Mouse (Mus musculus) forebrain, embryonic 13.5 days (tissue): Measurements from ENCODE around the gene 2510039O18Rik. TPM values are rescaled to one million over a fixed set of nuclear protein-coding genes. Genes with fewer than 3 reads are reported as not detected.

Experiments
- ATAC-seq: fragments of 200-750 bp; cut with Nextera tagmentation; 2 replicates; pipeline ENCODE4 v1.8.0; 2017
- H3K27ac ChIP-seq: fragments of 300-500 bp; sonication (generic); 2 replicates; pipeline ENCODE4 v1.5.1; 2015; ENCODE audit warnings: inconsistent platforms, mild to moderate bottlenecking, moderate library complexity
- H3K27me3 ChIP-seq: fragments of 300-500 bp; sonication (generic); 2 replicates; pipeline ENCODE4 v1.6.1; 2015; ENCODE audit warnings: mild to moderate bottlenecking, inconsistent platforms
- H3K36me3 ChIP-seq: fragments of 300-500 bp; sonication (generic); 2 replicates; pipeline ENCODE4 v1.6.1; 2015; ENCODE audit warnings: mild to moderate bottlenecking, inconsistent platforms; ENCODE audit not compliant: poor library complexity, severe bottlenecking
- H3K4me1 ChIP-seq: fragments of 300-500 bp; sonication (generic); 2 replicates; pipeline ENCODE4 v1.6.1; 2015; ENCODE audit warnings: inconsistent platforms
- H3K4me2 ChIP-seq: fragments of 300-500 bp; sonication (generic); 2 replicates; pipeline ENCODE4 v1.6.1; 2015; ENCODE audit warnings: inconsistent platforms, mild to moderate bottlenecking, moderate library complexity
- H3K4me3 ChIP-seq: fragments of 300-500 bp; sonication (generic); 2 replicates; pipeline ENCODE4 v1.5.1; 2015; ENCODE audit warnings: mild to moderate bottlenecking, inconsistent platforms
- H3K9ac ChIP-seq: fragments of 300-500 bp; sonication (generic); 2 replicates; pipeline ENCODE4 v1.6.1; 2015; ENCODE audit warnings: mild to moderate bottlenecking, inconsistent platforms
- H3K9me3 ChIP-seq: fragments of 300-500 bp; sonication (generic); replicated peaks from 2 replicates; pipeline ENCODE4 v1.6.1; 2016; ENCODE audit warnings: inconsistent platforms
- WGBS: fragments of 180-500 bp; shearing (Covaris S2); methylation state at CpG from one replicate; pipeline ENCODE4 v1.1.7; 2015; 5-methylcytosine and 5-hydroxymethylcytosine counted together
- polyA plus RNA-seq: library from polyadenylated mRNA; unstranded; fragments of >200 nt; fragmentation: Nextera tagmentation; extraction: Ambion mirVana; gene quantifications from 2 replicates; pipeline ENCODE4 v1.2.1, GENCODE M21; 2015

Gene 2510039O18Rik
- polyA plus RNA-seq, 1 experiment from 2014 or later, result 9.0 TPM

GRCm38 (mm10) chr4:147937486-147937885, 3.2 kb upstream of the 2510039O18Rik start:
- H3K27ac ChIP-seq, result no peak overlapping the region
- peaks cover 26% of the 10 kb centered on the region for H3K4me1 ChIP-seq
- H3K9me3 ChIP-seq, result no peaks in the 10 kb centered on the region
- peaks cover 9% of the 10 kb centered on the region; the same call in 1 of the 2 replicates for H3K27me3 ChIP-seq
- WGBS, result 45% methylated on average over 5 of the region's 5 CpGs
- no peak for ATAC-seq
- no peak overlapping the region for H3K9ac ChIP-seq
- no peaks in the 10 kb centered on the region for H3K36me3 ChIP-seq
- no peak overlapping the region for H3K4me3 ChIP-seq
- H3K4me2 ChIP-seq, result no peak overlapping the region

GRCm38 (mm10) chr4:147938148-147939096, 2.3 kb upstream of the 2510039O18Rik start:
- Histone ChIP-seq H3K27me3 (peaks cover 9% of the 10 kb centered on the region; the same call in 1 of the 2 replicates), H3K27ac (no peak overlapping the region)
- WGBS, result 77% methylated on average over 14 of the region's 14 CpGs

GRCm38 (mm10) chr4:147940111-147940510, 584 bp upstream of the 2510039O18Rik start:
- Histone ChIP-seq H3K9me3 (no peaks in the 10 kb centered on the region), H3K27me3 (peaks cover 9% of the 10 kb centered on the region; the same call in 1 of the 2 replicates), H3K4me3 (peak overlapping the region; percentile 93; the same call in 1 of the 2 replicates), H3K36me3 (peaks cover 23% of the 10 kb centered on the region), H3K27ac (peak overlapping the region; percentile 63), H3K4me1 (peaks cover 36% of the 10 kb centered on the region), H3K9ac (no peak overlapping the region), H3K4me2 (peak overlapping the region; percentile 100)
- 38% methylated on average over 9 of the region's 9 CpGs for WGBS
- peak; percentile 17; the same call in 1 of the 2 replicates for ATAC-seq

More at GRCm38 (mm10) chr4:147938148-147939096, 2.3 kb upstream of the 2510039O18Rik start:
- no peaks in the 10 kb centered on the region for H3K9me3 ChIP-seq
- no peak overlapping the region for H3K4me2 ChIP-seq
- H3K4me3 ChIP-seq, result no peak overlapping the region
- ATAC-seq, result no peak
- H3K9ac ChIP-seq, result no peak overlapping the region
- H3K36me3 ChIP-seq, result 0 out of 2 replicates have a peak, but pooled peaks cover 6% of the 10 kb centered on the region
- H3K4me1 ChIP-seq, result peaks cover 35% of the 10 kb centered on the region

- H3K9ac ChIP-seq, result peak overlapping the region; percentile 93
- 9% methylated on average over 71 of the region's 88 CpGs for WGBS
- no peaks in the 10 kb centered on the region for H3K9me3 ChIP-seq
- H3K4me1 ChIP-seq, result peaks cover 31% of the 10 kb centered on the region
- H3K4me3 ChIP-seq, result peak overlapping the region; percentile 93
- peak; percentile 63 for ATAC-seq
- H3K36me3 ChIP-seq, result peaks cover 35% of the 10 kb centered on the region
- H3K4me2 ChIP-seq, result peak overlapping the region; percentile 100
- peak overlapping the region; percentile 51 for H3K27ac ChIP-seq
- H3K27me3 ChIP-seq, result peaks cover 9% of the 10 kb centered on the region; the same call in 1 of the 2 replicates
These were observed 638 bp downstream of the 2510039O18Rik start for GRCm38 (mm10) chr4:147941045-147942020.

GRCm38 (mm10) chr4:147943005-147943404, 2.3 kb downstream of the 2510039O18Rik start:
- ATAC-seq, result no peak

GRCm38 (mm10) chr4:147947511-147947910, 6.8 kb downstream of the 2510039O18Rik start:
- Histone ChIP-seq H3K4me3 (no peak overlapping the region), H3K27me3 (no peaks in the 10 kb centered on the region), H3K9ac (no peak overlapping the region), H3K9me3 (no peaks in the 10 kb centered on the region), H3K4me2 (no peak overlapping the region), H3K4me1 (peaks cover 13% of the 10 kb centered on the region), H3K36me3 (peaks cover 65% of the 10 kb centered on the region), H3K27ac (no peak overlapping the region)
- WGBS, result 59% methylated on average over 2 of the region's 2 CpGs
- ATAC-seq, result no peak

More at GRCm38 (mm10) chr4:147943005-147943404, 2.3 kb downstream of the 2510039O18Rik start:
- no peak overlapping the region for H3K4me3 ChIP-seq
- H3K27ac ChIP-seq, result no peak overlapping the region
- H3K4me1 ChIP-seq, result peaks cover 34% of the 10 kb centered on the region
- 86% methylated on average over 1 of the region's 1 CpGs for whole genome bisulfite sequencing
- H3K9ac ChIP-seq, result no peak overlapping the region
- H3K27me3 ChIP-seq, result 0 out of 2 replicates have a peak, but pooled peaks cover 5% of the 10 kb centered on the region
- no peaks in the 10 kb centered on the region for H3K9me3 ChIP-seq
- peak overlapping the region; percentile 100 for H3K4me2 ChIP-seq
- H3K36me3 ChIP-seq, result peaks cover 51% of the 10 kb centered on the region

- ATAC-seq, result no peak
- H3K9me3 ChIP-seq, result no peaks in the 10 kb centered on the region
- H3K4me1 ChIP-seq, result no peaks in the 10 kb centered on the region
- no peaks in the 10 kb centered on the region for H3K27me3 ChIP-seq
- WGBS, result 8% methylated on average over 4 of the region's 4 CpGs
- H3K27ac ChIP-seq, result no peak overlapping the region
- H3K36me3 ChIP-seq, result peaks cover 10% of the 10 kb centered on the region
- no peak overlapping the region for H3K4me3 ChIP-seq
- no peak overlapping the region for H3K9ac ChIP-seq
- no peak overlapping the region for H3K4me2 ChIP-seq
These were observed 12.9 kb downstream of the 2510039O18Rik start for GRCm38 (mm10) chr4:147953590-147953989.

GRCm38 (mm10) chr4:147957141-147957540, 16.4 kb downstream of the 2510039O18Rik start:
- H3K4me1 ChIP-seq, result no peaks in the 10 kb centered on the region
- no peak overlapping the region for H3K9ac ChIP-seq
- no peak overlapping the region for H3K4me3 ChIP-seq
- H3K27me3 ChIP-seq, result no peaks in the 10 kb centered on the region
- no peaks in the 10 kb centered on the region for H3K9me3 ChIP-seq
- H3K4me2 ChIP-seq, result no peak overlapping the region
- no peaks in the 10 kb centered on the region for H3K36me3 ChIP-seq
- ATAC-seq, result no peak
- WGBS, result 36% methylated on average over 11 of the region's 11 CpGs
- H3K27ac ChIP-seq, result no peak overlapping the region

GRCm38 (mm10) chr4:147959881-147960831, 19.5 kb downstream of the 2510039O18Rik start:
- WGBS, result 40% methylated on average over 6 of the region's 6 CpGs
- Histone ChIP-seq H3K4me2 (no peak overlapping the region), H3K27ac (no peak overlapping the region), H3K27me3 (no peaks in the 10 kb centered on the region), H3K4me1 (no peaks in the 10 kb centered on the region), H3K9me3 (no peaks in the 10 kb centered on the region), H3K4me3 (no peak overlapping the region), H3K36me3 (no peaks in the 10 kb centered on the region), H3K9ac (no peak overlapping the region)
- ATAC-seq, result peak; percentile 74; the same call in 1 of the 2 replicates

- H3K9ac ChIP-seq, result no peak overlapping the region
- H3K4me1 ChIP-seq, result no peaks in the 10 kb centered on the region
- ATAC-seq, result no peak
- H3K36me3 ChIP-seq, result no peaks in the 10 kb centered on the region
- WGBS, result 54% methylated on average over 6 of the region's 6 CpGs
- no peak overlapping the region for H3K4me2 ChIP-seq
- H3K27me3 ChIP-seq, result no peaks in the 10 kb centered on the region
- no peaks in the 10 kb centered on the region for H3K9me3 ChIP-seq
- no peak overlapping the region for H3K4me3 ChIP-seq
- H3K27ac ChIP-seq, result no peak overlapping the region
These were observed 22.1 kb downstream of the 2510039O18Rik start for GRCm38 (mm10) chr4:147962781-147963180.

GRCm38 (mm10) chr4:147963623-147964022, 22.9 kb downstream of the 2510039O18Rik start:
- no peak overlapping the region for H3K4me2 ChIP-seq
- H3K9me3 ChIP-seq, result no peaks in the 10 kb centered on the region
- 90% methylated on average over 15 of the region's 15 CpGs for WGBS
- H3K4me3 ChIP-seq, result no peak overlapping the region
- no peaks in the 10 kb centered on the region for H3K27me3 ChIP-seq
- no peaks in the 10 kb centered on the region for H3K4me1 ChIP-seq
- H3K27ac ChIP-seq, result no peak overlapping the region
- ATAC-seq, result no peak
- H3K36me3 ChIP-seq, result no peaks in the 10 kb centered on the region
- H3K9ac ChIP-seq, result no peak overlapping the region
